Mouse (Mus musculus) ZHBTc4 (cell line): ENCODE results near the gene Cyp2e1.
"Not testable (repeated sequence)": the region's sequence is repeated elsewhere in the genome, so short reads cannot be mapped to it uniquely, and the experiment has no call there.

Experiments used
- DNase-seq: peaks from one replicate; pipeline ENCODE4 v3.0.0-alpha.2; 2011; ENCODE audit warnings: low read depth, low spot score

Gene Cyp2e1

DNA sequence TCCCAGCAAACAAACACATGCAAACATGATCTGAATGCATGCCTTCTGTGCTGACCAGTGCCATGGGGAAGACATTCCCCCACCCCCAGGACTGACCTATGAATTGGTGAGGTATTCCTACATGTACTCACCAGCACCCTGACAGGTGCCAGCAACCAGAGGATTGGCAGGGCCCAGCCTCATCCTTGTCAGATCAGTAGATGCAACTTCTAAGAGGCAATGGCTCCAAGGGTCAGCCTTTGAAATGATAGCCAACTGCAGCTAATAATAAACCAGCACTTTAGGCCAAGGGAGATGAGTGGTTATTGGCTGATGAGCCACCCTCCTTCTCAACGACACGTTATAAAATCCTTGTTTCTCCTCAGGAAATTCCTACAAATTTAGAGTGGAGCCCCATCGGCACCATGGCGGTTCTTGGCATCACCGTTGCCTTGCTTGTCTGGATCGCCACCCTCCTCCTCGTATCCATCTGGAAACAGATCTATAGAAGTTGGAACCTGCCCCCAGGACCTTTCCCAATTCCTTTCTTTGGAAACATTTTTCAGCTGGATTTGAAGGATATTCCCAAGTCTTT is at the start of gene Cyp2e1:
Cyp2e1 (plus strand) TSS at position 293 of the 574 bp plus-strand sequence.
- DNase-seq = no peak

DNA sequence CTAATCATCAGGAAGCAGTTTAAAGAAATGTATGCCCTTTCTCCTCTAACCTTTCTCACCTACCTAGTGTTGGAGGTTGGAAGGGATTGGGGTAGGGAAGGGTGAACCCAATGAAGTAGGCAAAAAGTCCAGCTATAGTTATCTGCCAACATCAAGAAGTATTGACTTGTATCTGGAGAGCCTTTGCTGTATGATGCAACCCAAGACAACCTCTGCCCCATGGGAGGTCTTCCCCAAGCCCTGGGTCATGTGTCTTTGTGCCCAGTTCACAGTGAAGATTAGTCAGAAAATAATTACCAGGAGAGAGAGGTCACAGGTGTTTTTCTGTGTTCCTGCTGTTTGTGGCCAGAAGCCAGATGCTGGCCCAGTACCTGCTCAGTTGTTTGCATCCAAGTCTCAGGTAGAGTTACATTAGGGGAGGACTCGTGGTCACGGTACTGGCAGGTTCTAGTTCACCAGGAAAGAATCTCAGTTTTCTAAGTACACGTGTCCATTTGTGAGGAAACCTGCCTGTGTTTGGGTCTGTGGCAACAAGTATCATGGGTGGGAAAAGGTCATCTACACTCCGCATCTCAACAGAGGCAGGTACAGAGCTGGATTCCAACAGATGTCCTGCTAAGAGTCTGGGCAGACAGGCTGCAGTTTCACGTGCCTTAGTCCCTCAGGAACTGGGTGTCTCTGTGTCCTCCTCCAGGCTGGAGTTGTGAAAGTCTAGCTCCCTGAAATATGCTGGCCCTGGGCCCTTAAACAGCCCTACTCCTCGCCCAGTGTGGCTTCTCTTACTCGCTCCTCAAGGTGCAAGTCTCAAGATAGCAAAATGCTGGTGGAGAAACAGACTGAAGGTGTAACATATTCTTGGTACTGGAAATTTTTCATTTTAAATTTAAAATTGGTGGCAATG is 46.1 kb upstream of the Cyp2e1 start:
- no peak for DNase-seq

DNA sequence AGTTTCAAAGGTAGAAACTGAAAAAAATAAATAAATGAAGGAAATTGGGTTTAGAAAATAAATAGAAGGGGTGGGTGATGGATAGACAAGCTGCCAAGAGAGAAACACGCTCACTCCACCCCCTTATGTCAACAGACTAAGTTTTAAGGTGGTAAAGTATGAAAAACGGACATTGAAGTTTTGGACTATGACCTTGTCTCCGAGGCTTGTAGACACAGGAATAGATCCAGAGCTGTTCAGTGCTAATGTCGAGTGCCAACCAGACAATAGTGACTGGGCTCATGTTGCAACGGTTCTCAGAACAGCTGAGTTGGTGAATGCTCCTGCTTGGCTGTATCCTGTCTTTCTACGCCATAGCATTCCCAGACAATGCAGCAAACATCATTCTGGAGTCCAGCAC is 42.4 kb upstream of the Cyp2e1 start:
- DNase-seq = no peak

DNA sequence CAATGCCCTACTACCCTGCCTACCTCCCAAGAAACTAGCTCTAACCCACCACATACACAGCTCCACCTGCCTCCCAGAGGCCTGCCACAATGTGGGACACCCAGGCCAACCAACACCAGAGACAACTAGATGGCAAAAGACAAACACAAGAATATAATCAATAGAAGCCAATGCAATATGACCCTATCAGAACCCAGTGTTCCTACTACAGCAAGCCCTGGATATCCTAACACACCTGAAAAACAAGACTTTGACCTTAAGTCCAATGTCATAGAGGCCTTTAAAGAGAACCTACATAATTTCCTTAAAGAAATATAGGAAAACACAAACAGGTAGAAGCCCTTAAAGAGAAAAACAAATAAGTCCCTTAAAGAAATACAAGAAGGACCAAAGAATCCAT is 38.0 kb upstream of the Cyp2e1 start:
- no peak for DNase-seq

DNA sequence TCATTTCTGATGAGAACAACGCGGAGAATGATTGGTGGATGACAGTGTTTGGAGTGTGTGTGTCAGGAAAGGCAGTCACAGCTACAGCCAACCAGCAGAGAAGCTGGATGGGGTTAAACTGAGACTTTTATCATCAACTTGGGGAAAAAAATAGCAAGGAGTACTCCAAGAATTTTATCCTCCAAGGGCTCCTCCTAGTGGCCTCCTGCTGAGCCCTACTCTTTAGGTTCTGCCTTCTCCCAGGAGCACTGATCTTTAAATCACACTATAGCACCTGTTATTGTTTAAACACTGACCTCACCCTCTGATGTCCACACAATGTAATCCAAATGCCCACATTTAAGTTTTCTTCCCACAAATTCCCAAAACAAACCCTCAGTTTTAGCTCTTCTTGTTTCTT is 30.4 kb upstream of the Cyp2e1 start:
- peak; percentile 14 for DNase-seq

DNA sequence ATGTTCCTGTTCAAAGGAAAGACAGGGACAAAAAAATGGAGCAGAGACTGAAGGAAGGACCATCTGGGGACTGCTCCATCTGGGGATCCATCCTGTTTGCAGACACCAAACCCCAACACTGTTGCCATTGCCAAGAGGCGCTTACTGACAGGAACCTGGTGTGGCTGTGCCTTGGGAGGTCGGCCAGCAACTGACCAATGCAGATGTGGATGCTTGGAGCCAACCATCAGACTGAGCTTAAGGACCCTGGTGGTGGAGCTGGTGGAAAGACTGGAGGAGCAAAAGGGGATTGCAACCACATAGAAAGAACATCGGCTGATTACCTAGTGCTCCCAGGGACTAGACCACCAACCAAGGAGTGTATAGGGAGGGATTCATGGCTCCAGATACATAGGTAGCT is 16.1 kb upstream of the Cyp2e1 start:
- no peak for DNase-seq

DNA sequence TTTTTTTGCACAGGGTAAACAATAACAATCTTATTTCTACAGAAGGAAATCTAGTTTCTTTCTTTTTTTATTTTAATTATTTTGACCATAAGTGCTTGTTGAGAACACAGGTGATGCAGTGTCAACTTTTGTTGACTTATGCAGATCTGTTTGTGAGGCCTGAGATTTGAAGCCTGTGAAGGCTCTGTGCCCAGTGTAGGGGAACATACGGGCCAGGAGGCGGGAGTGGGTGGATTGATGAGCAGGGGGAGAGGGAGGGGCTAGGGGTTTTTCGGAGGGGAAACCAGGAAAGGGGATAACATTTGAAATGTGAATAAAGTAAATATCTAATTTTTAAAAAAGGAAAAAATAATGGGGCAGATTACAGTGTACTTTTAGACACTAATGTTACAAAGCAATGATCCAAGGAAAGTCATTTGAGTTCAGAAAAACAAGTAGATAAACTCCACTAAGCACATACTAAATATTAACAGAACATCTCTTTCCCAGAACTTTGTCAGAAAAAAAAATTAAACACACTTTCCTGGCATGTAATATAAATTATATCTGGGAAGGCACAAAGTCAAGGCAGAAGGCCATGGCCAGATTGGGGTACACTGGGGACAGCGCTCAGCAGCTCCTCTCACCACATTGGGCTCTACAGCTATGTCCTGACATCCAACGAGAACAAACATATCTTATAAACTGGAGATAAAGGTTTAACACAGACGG is 15.3 kb upstream of the Cyp2e1 start:
- no peak for DNase-seq

DNA sequence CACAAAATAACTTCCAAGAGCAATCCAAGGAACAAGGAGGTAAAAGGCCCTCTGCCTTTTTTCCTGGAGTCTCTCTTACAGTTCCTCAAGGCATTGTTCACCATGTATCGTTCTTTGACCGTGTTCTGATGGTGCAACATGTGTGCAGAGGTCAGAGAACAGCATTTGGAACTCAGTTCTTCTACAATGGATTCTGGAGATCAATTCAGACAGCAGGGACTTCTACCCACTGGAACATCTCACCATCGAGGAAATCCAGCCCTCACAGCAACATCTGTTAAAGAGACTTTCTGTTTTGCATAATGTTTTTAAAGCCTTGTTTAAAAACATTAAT is 14.7 kb upstream of the Cyp2e1 start:
- no peak for DNase-seq

DNA sequence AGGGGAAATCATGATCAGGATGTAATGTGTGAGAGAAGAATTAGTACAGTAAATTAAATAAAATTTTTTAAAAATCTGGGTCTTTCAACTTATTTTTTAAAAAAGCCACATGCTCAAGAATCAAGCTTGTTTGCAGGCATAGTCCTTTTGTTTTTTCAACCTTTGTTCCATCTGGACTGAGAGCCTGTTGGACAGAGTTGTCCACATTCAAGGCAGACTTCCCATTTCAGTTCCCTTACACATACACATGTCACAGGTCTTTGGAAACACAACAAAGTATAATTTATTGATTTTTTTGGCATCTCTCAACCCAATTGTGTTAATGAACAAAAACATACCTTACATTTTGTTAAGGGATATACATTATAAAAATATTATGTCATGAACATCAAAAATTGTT is 9.0 kb upstream of the Cyp2e1 start:
- no peak for DNase-seq

DNA sequence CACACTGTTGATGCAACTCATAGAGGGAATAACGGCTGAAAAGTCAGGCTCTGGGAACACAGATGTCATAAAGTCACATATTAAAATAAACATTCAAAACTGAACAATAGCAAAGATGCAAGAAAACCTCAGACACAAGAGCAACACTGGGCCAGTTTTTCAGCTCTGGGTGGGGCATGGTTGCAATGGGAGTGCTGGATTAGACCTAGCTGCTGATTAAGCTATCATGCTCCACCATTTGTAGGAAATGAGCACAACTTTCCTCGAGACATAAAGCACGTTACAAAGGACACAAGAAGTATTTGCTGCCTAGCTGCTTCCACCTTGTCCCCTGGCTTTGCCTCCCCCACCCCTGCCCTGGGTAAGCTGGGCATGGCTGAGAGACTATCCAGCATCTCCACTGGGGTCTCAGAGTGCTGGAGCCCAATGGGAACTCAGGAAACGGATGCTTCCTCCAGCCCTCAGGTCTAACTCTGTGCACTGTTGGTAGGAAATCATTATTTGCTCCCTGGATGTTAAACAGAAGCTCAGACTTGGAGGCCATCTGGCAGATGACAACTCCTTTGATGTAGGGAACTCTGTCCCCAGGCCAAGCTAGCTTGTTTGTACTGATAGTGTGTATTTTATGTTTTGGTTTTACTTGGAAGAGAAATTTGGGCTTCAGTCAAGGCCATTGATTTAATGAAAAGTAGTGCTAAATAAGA is 7.2 kb upstream of the Cyp2e1 start:
- no peak for DNase-seq

DNA sequence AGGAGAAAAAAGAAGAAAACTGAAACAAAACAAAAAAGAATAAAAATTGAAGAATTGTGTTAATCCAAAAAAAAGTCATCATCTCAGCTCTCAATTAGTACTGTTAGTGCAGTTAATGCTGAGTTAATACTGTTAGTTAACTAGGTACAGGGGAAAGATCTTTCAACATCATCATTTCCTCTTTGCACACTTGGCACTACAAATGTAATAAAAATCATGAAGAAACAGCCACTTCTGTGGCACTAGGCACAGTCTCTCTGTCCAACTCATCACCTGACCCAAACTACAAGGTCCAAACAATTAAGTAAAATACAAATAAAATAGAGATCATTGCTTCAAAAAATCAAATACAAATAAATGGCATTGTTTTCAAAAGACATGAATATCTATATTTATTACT is 2.9 kb upstream of the Cyp2e1 start:
- DNase-seq = no peak

DNA sequence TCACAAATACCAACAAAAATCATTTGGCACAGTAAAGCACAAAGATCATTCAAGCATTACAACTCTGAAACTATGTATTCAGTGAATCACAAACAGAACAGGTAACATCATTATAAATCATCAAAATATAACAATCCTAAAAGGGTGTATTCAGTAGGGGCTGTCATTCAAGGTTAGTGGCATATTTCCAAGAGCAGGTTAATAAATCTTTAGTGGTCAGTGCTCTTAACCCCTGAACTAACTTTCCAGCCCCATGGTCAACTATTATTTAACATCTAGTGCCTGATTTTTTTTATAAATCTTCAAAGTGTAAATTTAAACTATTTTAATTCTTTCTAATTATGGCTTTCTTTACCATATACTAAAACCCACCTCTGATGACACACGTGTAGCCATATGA is 1.9 kb downstream of the Cyp2e1 start:
- not testable (repeated sequence) for DNase-seq

DNA sequence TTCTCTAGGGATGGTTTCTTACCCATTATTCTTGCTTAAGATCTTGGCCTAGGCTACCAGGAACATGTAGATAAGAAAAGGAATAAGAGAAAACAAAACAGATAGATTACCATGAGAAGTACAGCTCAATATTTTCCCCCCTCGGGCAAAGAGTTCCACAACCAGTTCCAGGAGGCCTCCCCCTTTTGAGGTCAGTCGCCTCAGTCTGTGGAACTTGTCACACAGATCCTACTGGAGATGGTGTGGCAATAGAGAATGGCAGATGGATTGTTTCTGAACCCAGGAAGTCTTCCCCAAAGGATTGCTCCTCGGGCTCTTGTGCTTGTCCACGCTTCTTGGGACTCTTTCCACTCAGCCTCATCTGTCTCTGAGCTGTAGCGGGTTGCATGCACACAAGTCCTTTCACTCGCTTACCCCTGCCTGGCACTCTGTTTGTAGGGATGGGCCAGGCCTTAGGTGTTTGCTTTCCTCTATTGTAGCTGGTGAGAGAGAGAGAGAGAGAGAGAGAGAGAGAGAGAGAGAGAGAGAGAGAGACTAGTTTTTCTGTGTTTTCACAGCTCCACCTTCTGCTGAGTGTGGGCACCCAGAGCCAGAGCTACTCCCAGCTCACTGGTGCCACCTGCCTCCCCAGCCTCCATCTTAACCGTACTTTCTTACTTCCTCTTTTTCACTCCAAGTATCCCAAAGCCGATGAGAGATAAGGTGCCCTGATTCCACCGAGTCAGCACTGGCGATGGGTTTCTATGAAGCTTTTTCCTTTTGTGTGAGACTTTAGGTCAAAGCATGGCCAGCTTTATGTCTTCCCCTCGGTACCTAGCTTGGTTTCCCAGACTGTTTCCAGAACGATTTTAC is 2.6 kb downstream of the Cyp2e1 start:
- DNase-seq = no peak

DNA sequence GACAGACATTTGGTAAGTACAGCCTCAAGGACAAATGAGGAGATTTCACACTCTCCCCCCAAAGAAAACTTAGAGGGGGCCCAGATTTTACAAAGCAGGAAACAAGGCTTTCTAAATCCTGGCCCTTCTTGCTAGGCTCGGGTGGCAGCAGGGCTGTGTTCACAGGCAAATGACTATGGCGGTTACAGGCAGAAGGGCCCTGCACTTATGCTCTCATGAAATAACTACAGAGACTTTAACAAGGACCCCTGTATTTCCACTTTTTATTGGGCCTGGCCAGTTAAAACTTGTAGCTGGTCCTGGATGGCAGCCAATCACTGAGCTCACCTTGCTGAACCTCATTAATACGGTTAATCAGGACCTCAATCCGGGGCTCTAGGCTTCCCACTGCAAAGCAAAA is 17.0 kb downstream of the Cyp2e1 start:
- DNase-seq = no peak

DNA sequence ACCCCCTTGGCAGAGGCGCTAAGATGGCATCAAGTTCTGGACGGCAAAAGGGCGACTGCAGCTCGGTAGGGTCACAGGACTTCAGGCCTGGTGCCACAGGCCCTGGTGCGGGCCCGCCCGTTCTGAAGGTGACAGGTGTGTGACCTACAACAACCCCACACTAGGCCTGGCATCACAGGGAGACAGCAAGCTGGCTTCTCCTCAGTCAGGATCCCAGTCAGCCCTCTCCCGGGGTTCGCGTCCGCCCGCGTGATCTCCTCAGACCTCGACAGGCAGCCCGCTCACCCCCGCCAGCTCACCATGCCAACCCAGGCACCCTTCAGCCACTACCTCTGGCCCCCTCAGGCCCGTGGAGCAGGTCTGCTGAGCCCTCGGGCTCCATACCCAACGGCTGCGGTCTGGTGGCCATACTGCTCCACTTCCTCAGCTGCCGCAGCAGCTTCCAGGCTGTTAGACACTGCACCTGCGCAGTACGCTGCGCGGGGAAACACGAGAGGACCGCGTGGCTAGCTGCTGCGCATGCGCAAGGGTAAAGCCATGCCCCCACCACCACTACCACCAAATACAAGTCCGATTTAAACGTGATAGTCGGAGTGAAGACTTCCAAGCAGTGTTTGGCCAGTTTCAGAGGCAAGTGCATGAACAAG is 24.0 kb downstream of the Cyp2e1 start, which contains the start of gene Syce1:
Syce1 (minus strand) TSS at position 447 of the 647 bp plus-strand sequence.
- DNase-seq = peak; percentile 94

DNA sequence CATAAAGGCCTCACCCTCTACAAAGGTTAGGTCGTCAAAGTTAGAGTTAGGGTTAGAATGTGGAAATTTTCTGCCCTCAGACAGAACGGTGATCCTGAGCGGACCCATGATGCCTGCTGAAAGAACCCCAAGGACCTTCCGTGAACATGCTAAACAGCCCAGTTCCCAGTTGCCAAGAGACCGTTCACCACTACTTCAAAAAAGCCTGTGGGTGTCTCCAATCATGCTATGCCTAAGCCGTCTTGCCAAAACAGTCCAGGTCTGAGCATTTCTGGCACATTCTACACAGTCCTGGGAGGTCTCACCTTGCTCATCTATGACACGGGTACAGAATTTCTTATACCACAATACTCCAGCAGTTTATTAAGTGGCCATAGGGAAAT is 24.5 kb downstream of the Cyp2e1 start:
- DNase-seq = no peak

DNA sequence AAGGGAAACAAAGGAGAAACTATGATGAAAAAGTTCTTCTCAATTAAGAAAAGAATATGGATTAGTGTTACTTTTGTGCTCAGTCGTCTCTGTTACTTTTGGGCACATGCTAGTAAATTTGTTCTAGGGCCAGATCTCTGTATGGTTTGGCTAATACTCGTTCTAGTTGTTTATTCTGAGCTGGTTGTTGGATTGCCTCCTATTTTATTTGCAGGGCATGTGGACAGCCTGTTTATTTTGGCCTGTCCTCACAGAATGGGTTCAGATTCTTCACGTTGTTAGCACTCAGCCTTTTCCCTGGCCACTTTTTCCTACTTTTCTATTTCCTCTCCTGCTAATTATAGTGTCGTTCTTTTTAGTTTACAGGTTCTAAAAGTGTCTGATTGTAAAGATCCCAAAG is 30.0 kb downstream of the Cyp2e1 start:
- DNase-seq = no peak

DNA sequence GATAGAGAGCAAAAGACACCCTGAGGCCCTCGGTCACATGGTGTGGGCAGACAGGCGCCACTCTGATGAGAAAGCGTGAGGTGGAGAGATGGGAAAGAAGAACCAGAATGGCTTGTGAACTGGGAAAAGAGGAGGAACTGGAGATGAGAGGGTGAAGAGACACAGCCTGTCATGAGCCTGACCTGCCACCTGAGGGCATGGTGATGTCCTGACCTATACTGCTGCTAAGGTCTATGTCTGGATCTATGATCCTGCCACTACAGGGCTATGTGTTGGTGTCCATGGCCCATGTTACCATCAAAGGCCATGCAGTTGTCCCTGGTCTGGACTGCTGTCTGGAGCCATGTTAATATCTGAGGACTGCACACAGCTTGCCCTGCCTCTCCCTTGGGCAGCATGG is 34.1 kb downstream of the Cyp2e1 start:
- peak; percentile 25 for DNase-seq

DNA sequence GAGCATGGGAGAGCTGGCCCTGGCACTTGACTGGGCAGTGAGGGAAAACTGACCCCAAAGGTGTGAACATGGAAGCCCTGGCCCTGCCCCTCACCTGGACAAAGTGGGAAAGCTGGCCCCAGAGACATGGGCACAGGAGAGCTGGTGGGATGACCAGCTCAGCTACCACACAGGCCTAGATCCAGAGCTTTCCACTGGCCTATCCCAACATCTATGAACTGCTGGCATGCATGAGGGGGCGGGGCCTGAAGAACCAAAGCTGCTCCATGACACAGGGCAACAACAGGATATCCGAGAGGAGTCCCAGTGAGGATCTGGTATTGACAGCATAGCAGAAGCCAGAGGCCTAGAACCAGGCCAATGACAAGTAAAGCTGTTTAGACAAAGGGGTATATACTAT is 34.7 kb downstream of the Cyp2e1 start:
- no peak for DNase-seq

DNA sequence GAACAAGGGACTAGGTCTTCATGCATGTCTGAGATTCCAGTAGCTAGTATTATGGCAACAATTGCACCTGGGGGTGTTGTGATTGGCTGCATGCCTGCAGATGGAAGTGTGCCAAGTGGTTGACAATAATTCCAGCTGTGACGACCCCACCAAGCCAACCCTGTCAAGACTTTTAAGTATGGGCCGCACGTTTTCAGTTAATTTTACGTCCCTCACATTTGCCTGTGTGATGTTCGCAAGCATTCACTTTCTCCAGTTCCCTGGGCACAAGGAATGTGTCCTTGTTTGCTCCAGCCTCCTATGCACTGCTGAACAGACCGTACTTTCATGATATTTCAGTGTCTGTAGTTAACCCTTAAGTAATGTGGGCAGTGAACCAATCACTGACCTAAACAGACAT is 39.1 kb downstream of the Cyp2e1 start:
- DNase-seq = no peak

DNA sequence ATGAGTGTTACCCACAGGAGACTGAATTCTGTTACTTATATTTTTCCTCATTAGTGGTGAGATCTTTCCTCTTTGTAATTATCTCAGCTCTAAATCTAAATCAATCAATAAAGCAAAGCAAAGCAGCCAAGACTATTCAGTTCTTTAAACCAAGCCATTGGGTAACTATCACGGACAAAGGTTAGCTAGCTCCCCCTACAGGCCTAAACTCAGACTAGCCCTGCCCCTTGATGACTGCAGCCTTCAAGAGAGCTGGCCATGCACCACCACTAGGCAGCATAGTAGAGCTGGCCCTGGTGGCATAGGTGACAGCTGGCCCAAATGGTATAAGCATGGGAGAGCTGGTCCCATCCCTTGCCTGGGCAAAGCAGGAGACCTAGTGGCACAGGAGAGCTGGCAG is 42.2 kb downstream of the Cyp2e1 start:
- DNase-seq = peak; percentile 79
